Mouse (Mus musculus): ENCODE data around the gene Shcbp1l. TPM values are rescaled to one million over a fixed set of nuclear protein-coding genes. Genes with fewer than 3 reads are reported as not detected.
"Not testable (repeated sequence)": the region's sequence is repeated elsewhere in the genome, so short reads cannot be mapped to it uniquely, and the experiment has no call there.

The Shcbp1l gene
- polyA plus RNA-seq, 1 experiment from 2014 or later, result 0.13 TPM

- in situ Hi-C loops (cut with MboI; ENCODE audit: low pct_unique_long_range_greater_than_20kb), result no loop called here
- POLR2A ChIA-PET, result no interaction called here
- DNase-seq (ENCODE audit: low read depth, low spot score) (no peak), ATAC-seq (peak; percentile 18)
- no peaks in the 10 kb centered on the region for H3K27me3 ChIP-seq
- no peak for TF ChIP-seq CTCF (IDR thresholded peaks at IDR 0.05)
- CTCF ChIA-PET, result interaction anchor here (1.5 kb wide), 2 partner anchors 10 to 296 kb away, joined by 5 to 7 read pairs; partner anchors contain the start of gene Rnasel
Observed at GRCm38 (mm10) chr1:153453146-153453642, 28.2 kb downstream of the Shcbp1l start.

- POLR2A ChIA-PET, result no interaction called here
- DNase-seq (ENCODE audit: low read depth, low spot score) (no peak), ATAC-seq (no peak)
- in situ Hi-C loops (cut with MboI; ENCODE audit: low pct_unique_long_range_greater_than_20kb), result no loop called here
- CTCF ChIA-PET, result no interaction called here
- H3K27me3 ChIP-seq, result no peaks in the 10 kb centered on the region
- TF ChIP-seq CTCF (IDR thresholded peaks at IDR 0.05), result no peak
Observed at GRCm38 (mm10) chr1:153456137-153456536, 31.2 kb downstream of the Shcbp1l start.

- TF ChIP-seq CTCF (IDR thresholded peaks at IDR 0.05), result no peak
- ChIA-PET POLR2A (no interaction called here), CTCF (no interaction called here)
- in situ Hi-C loops (cut with MboI; ENCODE audit: low pct_unique_long_range_greater_than_20kb), result no loop called here
- H3K27me3 ChIP-seq, result no peaks in the 10 kb centered on the region
- ATAC-seq, result no peak
- no peak for DNase-seq (ENCODE audit: low read depth, low spot score)
Observed at GRCm38 (mm10) chr1:153461796-153462195, 36.8 kb downstream of the Shcbp1l start.

GRCm38 (mm10) chr1:153479296-153479695, 54.3 kb downstream of the Shcbp1l start:
- ChIA-PET CTCF (no interaction called here), POLR2A (no interaction called here)
- in situ Hi-C loops (cut with MboI; ENCODE audit: low pct_unique_long_range_greater_than_20kb), result no loop called here
- no peaks in the 10 kb centered on the region for H3K27me3 ChIP-seq
- TF ChIP-seq CTCF (IDR thresholded peaks at IDR 0.05), result no peak
- ATAC-seq (no peak), DNase-seq (ENCODE audit: low read depth, low spot score) (no peak)

GRCm38 (mm10) chr1:153480386-153481024, 55.5 kb downstream of the Shcbp1l start:
- in situ Hi-C loops (cut with MboI; ENCODE audit: low pct_unique_long_range_greater_than_20kb), result no loop called here
- no peak for DNase-seq (ENCODE audit: low read depth, low spot score)
- POLR2A ChIA-PET, result interaction anchor here (0.6 kb wide), 1 partner anchor 322 kb away, joined by 3 read pairs; no protein-coding TSS in a partner anchor
- no peak for ATAC-seq
- H3K27me3 ChIP-seq, result no peaks in the 10 kb centered on the region
- peak; percentile 78 for TF ChIP-seq CTCF (IDR thresholded peaks at IDR 0.05)
- CTCF ChIA-PET, result interaction anchor here (1.1 to 1.2 kb wide), 3 partner anchors 10 to 18 kb away, joined by 3 to 4 read pairs (median 3); no protein-coding TSS in a partner anchor

- in situ Hi-C loops (cut with MboI; ENCODE audit: low pct_unique_long_range_greater_than_20kb), result no loop called here
- ChIA-PET POLR2A (no interaction called here), CTCF (interaction anchor here (1.1 kb wide), 1 partner anchor 12 kb away, joined by 3 read pairs; no protein-coding TSS in a partner anchor)
- DNase-seq (ENCODE audit: low read depth, low spot score) (no peak), ATAC-seq (no peak)
- TF ChIP-seq CTCF (IDR thresholded peaks at IDR 0.05), result no peak
- H3K27me3 ChIP-seq, result no peaks in the 10 kb centered on the region
Observed at GRCm38 (mm10) chr1:153481025-153481412, 56.1 kb downstream of the Shcbp1l start.

DNA sequence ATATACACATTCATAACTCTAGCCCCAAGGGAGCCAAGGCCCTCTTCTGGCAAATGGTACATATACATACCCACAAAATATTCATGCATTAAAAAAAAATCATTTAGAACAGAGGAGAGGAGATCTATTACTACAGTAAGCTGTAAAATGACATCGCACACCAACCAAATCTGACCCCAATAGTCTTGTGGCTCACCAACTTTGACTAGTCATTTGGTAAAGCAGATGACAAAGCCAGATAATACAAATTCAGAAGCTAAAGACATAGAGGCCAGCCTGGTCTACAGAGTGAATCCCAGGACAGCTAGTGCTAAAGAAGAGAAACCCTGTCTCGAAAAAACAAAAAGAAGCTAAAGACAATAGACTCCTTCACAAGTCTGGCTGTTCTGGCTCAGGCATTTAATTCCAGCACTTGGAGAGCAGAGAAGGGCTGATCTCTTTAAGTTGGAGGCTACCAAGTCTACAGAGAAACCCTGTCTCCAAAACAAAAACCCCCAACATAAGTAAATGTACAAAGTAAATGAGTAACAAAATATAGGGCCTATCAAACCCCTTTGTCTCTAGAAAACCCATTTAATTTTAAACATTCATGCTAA, 60.3 kb downstream of the Shcbp1l start:
- ATAC-seq (no peak), DNase-seq (ENCODE audit: low read depth, low spot score) (no peak)
- ChIA-PET POLR2A (interaction anchor here (0.7 kb wide), 1 partner anchor 218 kb away, joined by 3 read pairs; no protein-coding TSS in a partner anchor), CTCF (interaction anchor here (0.7 to 1.6 kb wide), 2 partner anchors 13 to 264 kb away, joined by 4 read pairs; partner anchors contain the start of gene Rnasel)
- no peak for TF ChIP-seq CTCF (IDR thresholded peaks at IDR 0.05)
- in situ Hi-C loops (cut with MboI; ENCODE audit: low pct_unique_long_range_greater_than_20kb), result no loop called here
- H3K27me3 ChIP-seq, result no peaks in the 10 kb centered on the region

GRCm38 (mm10) chr1:153486120-153486519, 61.2 kb downstream of the Shcbp1l start:
- H3K27me3 ChIP-seq; DNase-seq (ENCODE audit: low read depth, low spot score); in situ Hi-C loops (cut with MboI; ENCODE audit: low pct_unique_long_range_greater_than_20kb); ATAC-seq: not testable (repeated sequence)
- CTCF ChIA-PET, result interaction anchor here (1.6 kb wide), 1 partner anchor 263 kb away, joined by 4 read pairs; the partner anchor contains the start of gene Rnasel
- POLR2A ChIA-PET, result interaction anchor here (0.9 kb wide), 1 partner anchor 69 kb away, joined by 4 read pairs; no protein-coding TSS in a partner anchor

- ATAC-seq (peak; percentile 48), DNase-seq (ENCODE audit: low read depth, low spot score) (no peak)
- in situ Hi-C loops (cut with MboI; ENCODE audit: low pct_unique_long_range_greater_than_20kb), result no loop called here
- ChIA-PET CTCF (interaction anchor here (1.6 kb wide), 1 partner anchor 263 kb away, joined by 4 read pairs; the partner anchor contains the start of gene Rnasel), POLR2A (interaction anchor here (0.9 kb wide), 1 partner anchor 69 kb away, joined by 4 read pairs; no protein-coding TSS in a partner anchor)
- TF ChIP-seq CTCF (IDR thresholded peaks at IDR 0.05), result no peak
- H3K27me3 ChIP-seq, result no peaks in the 10 kb centered on the region
Observed at GRCm38 (mm10) chr1:153486767-153487499, 62.0 kb downstream of the Shcbp1l start.

GRCm38 (mm10) chr1:153487500-153487879, 62.5 kb downstream of the Shcbp1l start, which contains the start of gene Dhx9:
Dhx9 (minus strand) TSS chr1:153487660.
- peak; percentile 84 for ATAC-seq
- peak; percentile 79 for DNase-seq (ENCODE audit: low read depth, low spot score)
- TF ChIP-seq CTCF (IDR thresholded peaks at IDR 0.05), result no peak
- ChIA-PET POLR2A (interaction anchor here (0.8 kb wide), 1 partner anchor 12 kb away, joined by 3 read pairs; no protein-coding TSS in a partner anchor), CTCF (no interaction called here)
- H3K27me3 ChIP-seq, result no peaks in the 10 kb centered on the region
- in situ Hi-C loops (cut with MboI; ENCODE audit: low pct_unique_long_range_greater_than_20kb), result no loop called here

All from Patski (cell line).